Mouse (Mus musculus) forebrain, embryonic 10.5 days (tissue): ENCODE data around the gene Ccdc7a. TPM values are rescaled to one million over a fixed set of nuclear protein-coding genes. Genes with fewer than 3 reads are reported as not detected.

ENCODE experiments used
- DNase-seq: peaks from one replicate; pipeline ENCODE4 v3.0.0-alpha.2; 2017; ENCODE audit warnings: low spot score; ENCODE audit errors: extremely low spot score
- H3K27ac ChIP-seq: fragments of 300-500 bp; sonication (generic); 2 replicates; pipeline ENCODE4 v1.5.1; 2016; ENCODE audit warnings: mild to moderate bottlenecking
- H3K27me3 ChIP-seq: fragments of 300-500 bp; sonication (generic); 2 replicates; pipeline ENCODE4 v1.6.1; 2016; ENCODE audit warnings: mild to moderate bottlenecking; ENCODE audit not compliant: poor library complexity, severe bottlenecking
- H3K36me3 ChIP-seq: fragments of 300-500 bp; sonication (generic); replicated peaks from 2 replicates; pipeline ENCODE4 v1.6.1; 2016; ENCODE audit warnings: mild to moderate bottlenecking, moderate library complexity
- H3K4me1 ChIP-seq: fragments of 300-500 bp; sonication (generic); 2 replicates; pipeline ENCODE4 v1.6.1; 2016
- H3K4me3 ChIP-seq: fragments of 300-500 bp; sonication (generic); 2 replicates; pipeline ENCODE4 v1.5.1; 2016; ENCODE audit warnings: mild to moderate bottlenecking, moderate library complexity
- H3K9me3 ChIP-seq: fragments of 300-500 bp; sonication (generic); 2 replicates; pipeline ENCODE4 v1.6.1; 2016; ENCODE audit warnings: mild to moderate bottlenecking, moderate library complexity
- WGBS: fragments of 180-500 bp; shearing (Covaris S2); methylation state at CpG from one replicate; pipeline ENCODE4 v1.1.7; 2016; 5-methylcytosine and 5-hydroxymethylcytosine counted together
- polyA plus RNA-seq: library from polyadenylated mRNA; unstranded; fragments of >200 nt; fragmentation: Nextera tagmentation; extraction: Ambion mirVana; gene quantifications from 2 replicates; pipeline ENCODE4 v1.2.1, GENCODE M21; 2016

Ccdc7a gene
- polyA plus RNA-seq, 1 experiment from 2014 or later: not detected

GRCm38 (mm10) chr8:128727213-128727612, 338.1 kb downstream of the Ccdc7a start:
- Histone ChIP-seq H3K27ac (no peak overlapping the region), H3K4me3 (no peak overlapping the region), H3K9me3 (no peaks in the 10 kb centered on the region), H3K27me3 (no peaks in the 10 kb centered on the region), H3K4me1 (no peaks in the 10 kb centered on the region), H3K36me3 (peaks cover 89% of the 10 kb centered on the region)
- DNase-seq: no peak
- WGBS: 91% methylated on average over 1 of the region's 1 CpGs

DNA sequence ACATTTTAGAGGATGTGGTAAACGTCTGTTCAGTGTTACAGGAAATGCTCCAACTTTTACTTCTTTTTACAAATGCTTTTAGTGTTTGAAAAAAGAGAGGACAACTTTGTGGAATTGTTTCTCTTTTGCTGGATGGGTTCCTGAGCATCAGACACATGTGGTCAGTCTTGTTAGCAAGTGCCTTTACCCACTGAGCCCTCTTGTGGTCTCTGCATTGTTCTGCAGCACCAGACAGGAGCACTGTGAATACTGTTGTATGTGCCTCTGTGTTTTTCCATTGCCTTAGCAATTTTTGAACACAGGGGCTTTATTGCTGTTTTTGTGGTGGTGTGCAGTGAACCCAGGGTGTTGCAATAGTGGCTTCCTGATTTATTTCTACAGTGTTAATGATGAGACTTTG, 340.5 kb downstream of the Ccdc7a start:
- no peak overlapping the region for H3K4me3 ChIP-seq
- peaks cover 91% of the 10 kb centered on the region for H3K36me3 ChIP-seq
- no peaks in the 10 kb centered on the region for H3K27me3 ChIP-seq
- 78% methylated on average over 1 of the region's 1 CpGs for WGBS
- H3K9me3 ChIP-seq: no peaks in the 10 kb centered on the region
- no peak for DNase-seq
- no peaks in the 10 kb centered on the region for H3K4me1 ChIP-seq
- H3K27ac ChIP-seq: no peak overlapping the region

GRCm38 (mm10) chr8:128716184-128716583, 349.1 kb downstream of the Ccdc7a start:
- no peaks in the 10 kb centered on the region for H3K4me1 ChIP-seq
- no peak for DNase-seq
- H3K27me3 ChIP-seq: no peaks in the 10 kb centered on the region
- no peaks in the 10 kb centered on the region for H3K9me3 ChIP-seq
- H3K36me3 ChIP-seq: peaks cover 97% of the 10 kb centered on the region
- H3K4me3 ChIP-seq: no peak overlapping the region
- H3K27ac ChIP-seq: no peak overlapping the region

- Histone ChIP-seq H3K27ac (no peak overlapping the region), H3K27me3 (no peaks in the 10 kb centered on the region), H3K36me3 (peaks cover 83% of the 10 kb centered on the region), H3K4me3 (no peak overlapping the region), H3K9me3 (no peaks in the 10 kb centered on the region), H3K4me1 (no peaks in the 10 kb centered on the region)
- 56% methylated on average over 3 of the region's 3 CpGs for WGBS
- peak; percentile 69 for DNase-seq
Measured at GRCm38 (mm10) chr8:128709261-128709660, 356.1 kb downstream of the Ccdc7a start.

DNA sequence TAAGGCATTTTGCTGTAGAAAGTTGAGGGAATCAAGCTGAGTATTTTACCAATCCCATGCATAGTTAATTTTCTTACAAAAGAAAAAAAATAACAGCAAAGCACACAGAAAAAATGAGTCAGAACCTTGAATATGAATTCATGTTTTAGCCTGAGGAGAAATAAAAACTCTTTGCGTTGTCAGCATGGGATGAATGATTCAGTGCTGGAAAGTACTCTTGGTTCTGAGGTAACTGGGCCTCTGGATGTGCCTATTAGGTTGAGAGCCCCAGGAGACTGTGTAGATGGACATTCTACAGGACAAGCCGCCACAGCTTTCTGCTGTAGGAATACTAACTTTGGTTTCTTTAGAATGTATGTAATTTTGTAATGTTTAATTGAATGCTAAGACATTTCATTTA, 360.5 kb downstream of the Ccdc7a start:
- DNase-seq: no peak
- Histone ChIP-seq H3K36me3 (peaks cover 39% of the 10 kb centered on the region), H3K4me1 (no peaks in the 10 kb centered on the region), H3K27ac (no peak overlapping the region), H3K27me3 (no peaks in the 10 kb centered on the region), H3K9me3 (no peaks in the 10 kb centered on the region), H3K4me3 (no peak overlapping the region)
- WGBS: 91% methylated on average over 2 of the region's 2 CpGs

DNA sequence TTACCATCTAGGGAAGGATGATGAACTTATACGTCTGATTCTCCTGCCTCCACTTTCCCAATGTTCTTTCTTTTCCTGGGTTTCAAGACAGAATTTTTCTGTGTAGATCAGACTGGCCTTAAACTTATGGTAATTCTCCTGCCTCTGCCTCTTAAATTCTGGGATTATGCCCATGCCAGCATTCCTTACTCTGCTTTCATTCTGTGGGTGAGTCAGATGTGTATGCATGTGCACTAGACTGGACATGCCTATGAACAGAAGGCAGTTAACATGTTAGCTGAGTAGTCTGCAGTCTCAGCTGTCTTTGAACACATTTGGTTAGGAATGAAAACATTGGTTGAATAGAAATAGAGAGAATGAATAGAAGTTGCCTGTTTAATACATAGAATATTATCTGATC, 360.9 kb downstream of the Ccdc7a start:
- DNase-seq: no peak
- no peaks in the 10 kb centered on the region for H3K9me3 ChIP-seq
- 91% methylated on average over 1 of the region's 1 CpGs for WGBS
- no peaks in the 10 kb centered on the region for H3K27me3 ChIP-seq
- H3K4me3 ChIP-seq: no peak overlapping the region
- H3K4me1 ChIP-seq: no peaks in the 10 kb centered on the region
- H3K27ac ChIP-seq: no peak overlapping the region
- peaks cover 38% of the 10 kb centered on the region for H3K36me3 ChIP-seq

- Histone ChIP-seq H3K36me3 (no peaks in the 10 kb centered on the region), H3K9me3 (no peaks in the 10 kb centered on the region), H3K4me3 (no peak overlapping the region), H3K4me1 (no peaks in the 10 kb centered on the region), H3K27me3 (no peaks in the 10 kb centered on the region), H3K27ac (no peak overlapping the region)
- WGBS: 89% methylated on average over 3 of the region's 3 CpGs
- DNase-seq: no peak
Measured at GRCm38 (mm10) chr8:128697945-128698344, 367.4 kb downstream of the Ccdc7a start.

DNA sequence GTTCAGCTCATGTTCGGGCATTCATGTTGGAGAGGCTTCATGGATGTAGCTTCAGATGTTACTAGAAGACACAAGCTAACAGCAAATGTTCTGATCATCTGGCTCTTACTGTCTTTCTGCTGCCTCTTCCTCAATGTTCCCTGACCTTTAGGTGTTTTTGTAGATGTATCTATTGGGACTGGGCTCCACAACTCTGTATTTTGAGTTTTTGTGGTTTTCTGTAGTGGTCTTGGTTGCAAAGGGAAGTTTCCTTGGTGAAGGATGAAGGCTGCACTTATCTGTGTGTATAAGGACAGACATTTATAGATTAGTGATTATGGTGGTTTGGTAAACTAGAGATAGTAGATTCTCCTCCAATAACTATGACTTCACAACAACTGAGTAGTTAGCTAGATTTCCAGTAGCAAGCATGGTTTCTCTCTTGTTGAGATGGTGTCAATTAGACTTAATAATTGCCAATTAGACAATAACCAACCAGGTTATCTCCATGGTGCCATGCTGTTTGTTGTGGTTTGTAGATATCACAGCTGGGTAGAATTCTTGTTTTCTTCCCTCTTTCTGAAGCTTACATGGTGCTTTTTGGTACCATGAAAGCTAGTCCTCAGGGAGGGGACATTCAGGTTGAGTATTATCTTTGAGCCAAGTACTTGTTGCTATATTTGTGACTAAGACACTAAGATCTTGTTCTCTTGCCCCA, 368.5 kb downstream of the Ccdc7a start:
- H3K4me1 ChIP-seq: no peaks in the 10 kb centered on the region
- DNase-seq: no peak
- 97% methylated on average over 1 of the region's 1 CpGs for WGBS
- H3K27ac ChIP-seq: no peak overlapping the region
- H3K27me3 ChIP-seq: no peaks in the 10 kb centered on the region
- no peaks in the 10 kb centered on the region for H3K36me3 ChIP-seq
- no peaks in the 10 kb centered on the region for H3K9me3 ChIP-seq
- no peak overlapping the region for H3K4me3 ChIP-seq

- H3K27ac ChIP-seq: no peak overlapping the region
- no peak for DNase-seq
- WGBS: 91% methylated on average over 1 of the region's 1 CpGs
- H3K9me3 ChIP-seq: no peaks in the 10 kb centered on the region
- H3K4me1 ChIP-seq: peaks cover 27% of the 10 kb centered on the region
- H3K4me3 ChIP-seq: no peak overlapping the region
- H3K36me3 ChIP-seq: no peaks in the 10 kb centered on the region
- H3K27me3 ChIP-seq: no peaks in the 10 kb centered on the region
Measured at GRCm38 (mm10) chr8:128690056-128690455, 375.3 kb downstream of the Ccdc7a start.

GRCm38 (mm10) chr8:128688679-128689078, 376.6 kb downstream of the Ccdc7a start:
- H3K4me3 ChIP-seq: no peak overlapping the region

DNA sequence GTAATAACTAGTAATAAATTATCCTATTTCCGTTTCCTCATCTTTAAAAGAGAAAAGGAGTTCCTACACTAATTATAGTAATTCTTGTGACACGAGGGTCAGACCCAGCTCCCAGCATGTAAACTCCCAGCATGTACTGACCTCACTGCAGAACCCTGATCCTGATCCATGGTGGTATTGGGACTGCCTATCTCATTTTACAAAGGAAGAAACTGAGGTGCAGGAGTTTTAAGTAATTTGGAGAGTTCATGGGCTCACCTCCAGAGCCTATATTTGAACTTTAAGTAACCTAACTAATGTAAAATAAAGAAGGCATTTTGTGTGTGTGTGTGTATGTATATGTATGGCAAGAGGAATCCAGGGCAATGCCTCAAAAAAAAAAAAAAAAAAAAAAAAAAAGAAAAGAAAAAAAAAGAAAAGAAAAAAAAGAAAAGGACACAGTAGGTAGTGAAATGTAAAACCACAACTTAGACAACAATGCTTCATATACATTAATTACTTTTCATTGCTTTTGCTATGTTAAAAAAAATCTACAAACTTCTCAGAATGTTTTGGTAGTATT, 378.8 kb downstream of the Ccdc7a start:
- no peak for DNase-seq
- H3K27ac ChIP-seq: peak overlapping the region; percentile 100
- peaks cover 31% of the 10 kb centered on the region for H3K4me1 ChIP-seq
- no peaks in the 10 kb centered on the region for H3K27me3 ChIP-seq
- WGBS: 0% methylated on average over 2 of the region's 2 CpGs
- H3K4me3 ChIP-seq: peak overlapping the region; percentile 89
- no peaks in the 10 kb centered on the region for H3K36me3 ChIP-seq
- no peaks in the 10 kb centered on the region for H3K9me3 ChIP-seq

More at GRCm38 (mm10) chr8:128688679-128689078, 376.6 kb downstream of the Ccdc7a start:
- H3K27ac ChIP-seq: no peak overlapping the region
- DNase-seq: no peak
- H3K9me3 ChIP-seq: no peaks in the 10 kb centered on the region
- no peaks in the 10 kb centered on the region for H3K27me3 ChIP-seq
- WGBS: 84% methylated on average over 3 of the region's 3 CpGs
- H3K4me1 ChIP-seq: peaks cover 31% of the 10 kb centered on the region
- H3K36me3 ChIP-seq: no peaks in the 10 kb centered on the region

DNA sequence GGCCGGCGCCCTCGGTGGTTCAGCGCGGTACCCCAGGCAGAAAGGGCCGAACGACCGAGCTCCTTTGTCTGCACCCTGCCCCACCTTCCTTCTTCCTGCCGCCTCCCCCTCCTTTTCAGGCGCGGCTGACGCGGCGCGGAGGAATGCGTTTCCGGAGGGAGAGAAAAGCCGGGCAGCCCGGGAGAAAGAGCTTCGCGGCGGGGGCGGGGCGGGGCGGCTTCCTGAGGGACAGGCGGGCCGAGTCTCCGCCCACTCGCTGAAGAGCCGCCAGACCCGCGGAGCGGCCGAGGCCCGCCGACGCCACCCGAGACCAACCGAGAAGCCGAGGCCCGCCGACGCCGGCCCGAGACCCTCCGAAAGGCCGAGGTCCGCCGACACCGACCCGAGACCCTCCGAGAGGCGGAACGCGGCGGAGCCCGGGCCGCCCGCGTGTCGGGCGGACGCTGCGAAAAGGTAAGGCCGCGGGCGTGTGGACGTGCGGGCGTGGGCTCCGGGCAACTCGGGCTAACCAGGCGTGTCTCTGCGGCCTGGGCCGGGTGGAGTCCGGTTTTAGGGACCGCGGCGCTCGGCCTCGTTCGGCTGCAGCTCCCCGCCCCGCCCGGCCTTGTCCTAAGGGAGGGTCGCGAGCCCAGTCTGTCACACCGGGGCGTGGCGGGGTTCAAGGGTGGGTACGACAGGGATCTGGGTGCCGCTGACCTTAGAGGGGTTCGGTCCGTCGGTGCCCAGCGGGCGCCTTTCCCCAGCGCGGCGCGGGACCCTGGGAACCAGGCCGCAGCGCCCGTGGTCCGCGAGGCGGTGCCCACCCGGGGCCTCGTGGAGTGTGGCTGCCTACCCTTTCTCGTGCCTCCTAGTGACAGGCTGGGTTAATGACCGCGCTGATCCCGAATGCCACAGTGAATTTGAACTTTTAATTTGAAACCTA, 379.5 kb downstream of the Ccdc7a start, which contains the start of gene Itgb1:
Gene Itgb1 (plus strand): TSS at position 148 of the 922 bp plus-strand sequence.
- Histone ChIP-seq H3K9me3 (no peaks in the 10 kb centered on the region), H3K27me3 (no peaks in the 10 kb centered on the region), H3K27ac (peak within 1 kb of the TSS; percentile 100), H3K4me1 (peaks cover 31% of the 10 kb centered on the region), H3K4me3 (peak within 1 kb of the TSS; percentile 89), H3K36me3 (no peaks in the 10 kb centered on the region)
- under 1% methylated on average over 112 of the region's 113 CpGs for WGBS
- peak; percentile 95 for DNase-seq
